14 mouse cellular contexts compared by ENCODE assay signal in genomic region chrX:37903727-37904126, GRCm38 (mm10). TPM values are rescaled to one million over a fixed set of nuclear protein-coding genes. Genes with fewer than 3 reads are reported as not detected.
DNase-seq lines count a peak whose midpoint lies in the region; ATAC-seq and TF ChIP-seq lines count a peak whose summit lies in the region.
"Had no signal": no experiment of that assay in that cellular context is flagged by ENCODE, and none has a peak within 500 bp of the region (broad histone marks: within the 10 kb centered on the region; RNA-seq: fewer than 3 reads in every experiment).

No protein-coding gene starts in this region.

- no peak for TF ChIP-seq CTCF in kidney, adult 2 months (conservative IDR thresholded peaks at IDR 0.05; ENCODE audit: insufficient read depth, insufficient read length, low read depth, low read length)

- DNase-seq in adrenal gland, adult 2 months = peak; percentile 15
- no peak for DNase-seq in adrenal gland, adult 8-10 months
- peak; percentile 1 for DNase-seq in kidney, adult 2 months
- DNase-seq in urinary bladder, postnatal 14 days (ENCODE audit: low spot score) = peak; percentile 3
- no peak for DNase-seq in urinary bladder, postnatal 36 days (ENCODE audit: low spot score in 2 of 2)
- no peak for DNase-seq in Muller cell, postnatal 12 days (ENCODE audit: inconsistent ontology term)
- DNase-seq in spleen, adult 18-20 months = no peak
- DNase-seq: B cell, adult 2 months; lung, postnatal 4 days had no signal

- no peak for TF ChIP-seq POLR2A in kidney, adult 2 months (IDR thresholded peaks at IDR 0.05; ENCODE audit: low read depth, low read length)

- no peak overlapping the region for H3K4me3 ChIP-seq in kidney, adult 2 months (ENCODE audit: insufficient read depth, low read depth, low read length)
- H3K4me3 ChIP-seq in kidney, embryonic 16.5 days (ENCODE audit: low read length) = no peak overlapping the region
- H3K4me3 ChIP-seq: intestine, embryonic 15.5 days; limb, embryonic 15.5 days had no signal

- no peaks in the 10 kb centered on the region for H3K4me1 ChIP-seq in kidney, adult 2 months (ENCODE audit: control insufficient read depth, insufficient read depth, low read length)
- H3K4me1 ChIP-seq in kidney, embryonic 16.5 days (ENCODE audit: insufficient read depth, low read length) = no peaks in the 10 kb centered on the region
- H3K4me1 ChIP-seq: intestine, embryonic 15.5 days; limb, embryonic 15.5 days had no signal

- no peak overlapping the region for H3K9ac ChIP-seq in kidney, embryonic 16.5 days (replicated peaks; ENCODE audit: low read length)
- H3K9ac ChIP-seq: intestine, embryonic 15.5 days; limb, embryonic 15.5 days had no signal

- H3K4me2 ChIP-seq in kidney, embryonic 16.5 days (replicated peaks; ENCODE audit: low read depth, low read length) = no peak overlapping the region
- H3K4me2 ChIP-seq: intestine, embryonic 15.5 days; limb, embryonic 15.5 days had no signal

- no peaks in the 10 kb centered on the region for H3K9me3 ChIP-seq in kidney, embryonic 16.5 days (ENCODE audit: low read length)
- H3K9me3 ChIP-seq: intestine, embryonic 15.5 days; limb, embryonic 15.5 days had no signal

- no peak for ATAC-seq in kidney, embryonic 16.5 days (ENCODE audit: low FRiP score, low TSS enrichment)
- ATAC-seq: intestine, embryonic 15.5 days had no signal

- 71% methylated on average over 5 of the region's 5 CpGs for WGBS in kidney, adult 2 months
- 72% methylated on average over 5 of the region's 5 CpGs for WGBS in kidney, embryonic 16.5 days

- H3K36me3 ChIP-seq in kidney, adult 2 months (ENCODE audit: control insufficient read depth, insufficient read depth, low read length) = no peaks in the 10 kb centered on the region
- H3K36me3 ChIP-seq in kidney, embryonic 16.5 days (ENCODE audit: insufficient read depth, low read length) = no peaks in the 10 kb centered on the region
- H3K36me3 ChIP-seq: intestine, embryonic 15.5 days; limb, embryonic 15.5 days had no signal

- H3K27me3 ChIP-seq in kidney, adult 2 months (replicated peaks; ENCODE audit: control insufficient read depth, insufficient read depth, low read length) = no peaks in the 10 kb centered on the region
- no peaks in the 10 kb centered on the region for H3K27me3 ChIP-seq in kidney, embryonic 16.5 days (ENCODE audit: insufficient read depth, low read length)
- H3K27me3 ChIP-seq: intestine, embryonic 15.5 days; limb, embryonic 15.5 days had no signal

- H3K27ac ChIP-seq in kidney, adult 2 months (ENCODE audit: insufficient read depth, low read depth, low read length) = no peak overlapping the region
- H3K27ac ChIP-seq in kidney, embryonic 16.5 days (ENCODE audit: low read length) = no peak overlapping the region
- H3K27ac ChIP-seq: intestine, embryonic 15.5 days; limb, embryonic 15.5 days had no signal

RNA-seq across cellular contexts. Expression of gene Rhox9, which starts 2.2 kb away (rescaled TPM):
- not detected for total RNA-seq in adrenal gland, adult 2 months (2021)
- not detected in 2 replicates for polyA plus RNA-seq in adrenal gland, adult 2 months (2012; rRNA removed)
- total RNA-seq in adrenal gland, adult 8-10 months (2022) = not detected
- not detected in 2 replicates for polyA plus RNA-seq in kidney, adult 2 months (2012; rRNA removed)
- not detected in 2 replicates for polyA plus RNA-seq in kidney, embryonic 16.5 days (2015; fragmentation: Nextera tagmentation; extraction: Ambion mirVana)
- total RNA-seq: neutrophil, adult 5-6 weeks had no signal
- polyA plus RNA-seq: heart, embryonic 14.5 days; intestine, embryonic 15.5 days; limb, embryonic 15.5 days had no signal

RNA-seq across cellular contexts. Expression of gene Rhox7b, which starts 6.7 kb away (rescaled TPM):
- not detected for total RNA-seq in adrenal gland, adult 2 months (2021)
- not detected in 2 replicates for polyA plus RNA-seq in adrenal gland, adult 2 months (2012; rRNA removed)
- not detected for total RNA-seq in adrenal gland, adult 8-10 months (2022)
- polyA plus RNA-seq in kidney, adult 2 months (2012; rRNA removed) = not detected in 2 replicates
- polyA plus RNA-seq in kidney, embryonic 16.5 days (2015; fragmentation: Nextera tagmentation; extraction: Ambion mirVana) = not detected in 2 replicates
- total RNA-seq: neutrophil, adult 5-6 weeks had no signal
- polyA plus RNA-seq: heart, embryonic 14.5 days; intestine, embryonic 15.5 days; limb, embryonic 15.5 days had no signal

RNA-seq across cellular contexts. Expression of gene Rhox8, which starts 25.0 kb away (rescaled TPM):
- total RNA-seq in adrenal gland, adult 2 months (2021) = not detected
- not detected in 2 replicates for polyA plus RNA-seq in adrenal gland, adult 2 months (2012; rRNA removed)
- total RNA-seq in adrenal gland, adult 8-10 months (2022) = not detected
- not detected in 2 replicates for polyA plus RNA-seq in kidney, adult 2 months (2012; rRNA removed)
- polyA plus RNA-seq in kidney, embryonic 16.5 days (2015; fragmentation: Nextera tagmentation; extraction: Ambion mirVana) = not detected in 2 replicates
- polyA plus RNA-seq: heart, embryonic 14.5 days; intestine, embryonic 15.5 days; limb, embryonic 15.5 days had no signal

Comparison
In these comparisons a context has a peak if more than half of its experiments do, and no peak if none do; other contexts are left out.
1. DNase-seq: peak in adrenal gland, adult 2 months (single experiment), kidney, adult 2 months (single experiment) and urinary bladder, postnatal 14 days (single experiment); none in adrenal gland, adult 8-10 months (single experiment), urinary bladder, postnatal 36 days (0 of 2), Muller cell, postnatal 12 days (single experiment) and spleen, adult 18-20 months (0 of 2).